ENCODE assay signal across 8 mouse cellular contexts in genomic region chr16:30397127-30398057, GRCm38 (mm10). TPM values are rescaled to one million over a fixed set of nuclear protein-coding genes. Genes with fewer than 3 reads are reported as not detected.
DNase-seq lines count a peak whose midpoint lies in the region; ATAC-seq lines count a peak whose summit lies in the region.

No protein-coding gene starts in this region.

- H3K9me3 ChIP-seq in intestine, embryonic 15.5 days = no peaks in the 10 kb centered on the region
- H3K9me3 ChIP-seq in lung, embryonic 15.5 days = no peaks in the 10 kb centered on the region
- H3K9me3 ChIP-seq in hindbrain, embryonic 13.5 days = 0 out of 2 replicates have a peak, but pooled peaks cover 7% of the 10 kb centered on the region

- H3K27me3 ChIP-seq in intestine, embryonic 15.5 days (replicated peaks) = no peaks in the 10 kb centered on the region
- no peaks in the 10 kb centered on the region for H3K27me3 ChIP-seq in lung, embryonic 15.5 days
- no peaks in the 10 kb centered on the region for H3K27me3 ChIP-seq in hindbrain, embryonic 13.5 days

- H3K4me2 ChIP-seq in intestine, embryonic 15.5 days (replicated peaks) = peak overlapping the region; percentile 19; the same call in 1 of the 2 replicates
- no peak overlapping the region for H3K4me2 ChIP-seq in lung, embryonic 15.5 days
- H3K4me2 ChIP-seq in hindbrain, embryonic 13.5 days = no peak overlapping the region

- no peak overlapping the region for H3K4me3 ChIP-seq in intestine, embryonic 15.5 days (replicated peaks)
- no peak overlapping the region for H3K4me3 ChIP-seq in lung, embryonic 15.5 days
- no peak overlapping the region for H3K4me3 ChIP-seq in hindbrain, embryonic 13.5 days

- peak overlapping the region; percentile 88 for H3K27ac ChIP-seq in intestine, embryonic 15.5 days
- H3K27ac ChIP-seq in lung, embryonic 15.5 days = peak overlapping the region; percentile 38
- H3K27ac ChIP-seq in hindbrain, embryonic 13.5 days = no peak overlapping the region

- H3K9ac ChIP-seq in intestine, embryonic 15.5 days = no peak overlapping the region
- no peak overlapping the region for H3K9ac ChIP-seq in lung, embryonic 15.5 days
- H3K9ac ChIP-seq in hindbrain, embryonic 13.5 days = no peak overlapping the region

- no peaks in the 10 kb centered on the region for H3K36me3 ChIP-seq in intestine, embryonic 15.5 days
- no peaks in the 10 kb centered on the region for H3K36me3 ChIP-seq in lung, embryonic 15.5 days
- H3K36me3 ChIP-seq in hindbrain, embryonic 13.5 days = no peaks in the 10 kb centered on the region

- ATAC-seq in intestine, embryonic 15.5 days = peak; percentile 90
- ATAC-seq in lung, embryonic 15.5 days (ENCODE audit: borderline replicate concordance, extremely low read depth, low FRiP score, low TSS enrichment) = no peak; the same call in 1 of the 2 replicates
- no peak for ATAC-seq in hindbrain, embryonic 13.5 days (ENCODE audit: low FRiP score)

- H3K4me1 ChIP-seq in intestine, embryonic 15.5 days (replicated peaks) = 0 out of 2 replicates have a peak, but pooled peaks cover 13% of the 10 kb centered on the region
- H3K4me1 ChIP-seq in lung, embryonic 15.5 days = peaks cover 10% of the 10 kb centered on the region; the same call in 1 of the 2 replicates
- H3K4me1 ChIP-seq in hindbrain, embryonic 13.5 days (replicated peaks) = no peaks in the 10 kb centered on the region

- DNase-seq in NIH3T3 (ENCODE audit: low read depth) = peak; percentile 67
- DNase-seq in embryo, embryonic 11 days = peak; percentile 13
- peak; percentile 34 for DNase-seq in thymus, postnatal 4 days
- DNase-seq in right cerebral cortex, postnatal 14 days = no peak
- DNase-seq in frontal cortex, postnatal 36 days (ENCODE audit: low spot score in 2 of 2) = no peak

- 34% methylated on average over 15 of the region's 15 CpGs for WGBS in intestine, embryonic 15.5 days
- WGBS in lung, embryonic 15.5 days = 28% methylated on average over 15 of the region's 15 CpGs
- WGBS in hindbrain, embryonic 13.5 days = 60% methylated on average over 15 of the region's 15 CpGs

RNA-seq across cellular contexts. Expression of gene Atp13a3, which starts 8.4 kb away (rescaled TPM):
- 18.9 and 21.4 TPM in 2 replicates for polyA plus RNA-seq in intestine, embryonic 15.5 days (2015; fragmentation: Nextera tagmentation; extraction: Ambion mirVana)
- 12.4 and 13.5 TPM in 2 replicates for polyA plus RNA-seq in lung, embryonic 15.5 days (2015; fragmentation: Nextera tagmentation; extraction: Ambion mirVana)
- 7.4 and 7.5 TPM in 2 replicates for polyA plus RNA-seq in hindbrain, embryonic 13.5 days (2015; fragmentation: Nextera tagmentation; extraction: Ambion mirVana)

Comparison
In these comparisons a context has a peak if more than half of its experiments do, and no peak if none do; other contexts are left out.
1. DNase-seq: peak in NIH3T3 (single experiment), embryo, embryonic 11 days (single experiment) and thymus, postnatal 4 days (single experiment); none in right cerebral cortex, postnatal 14 days (single experiment) and frontal cortex, postnatal 36 days (0 of 2).